8 mouse cellular contexts compared by ENCODE assay signal in genomic region chr2:160732420-160732995, GRCm38 (mm10). TPM values are rescaled to one million over a fixed set of nuclear protein-coding genes. Genes with fewer than 3 reads are reported as not detected.
DNase-seq lines count a peak whose midpoint lies in the region; ATAC-seq lines count a peak whose summit lies in the region.

No protein-coding gene starts in this region.

- H3K27me3 ChIP-seq in lung, embryonic 15.5 days, result no peaks in the 10 kb centered on the region
- H3K27me3 ChIP-seq in embryonic facial prominence, embryonic 12.5 days, result no peaks in the 10 kb centered on the region
- no peaks in the 10 kb centered on the region for H3K27me3 ChIP-seq in limb, embryonic 10.5 days (ENCODE audit: low read depth, poor library complexity, severe bottlenecking)
- no peaks in the 10 kb centered on the region for H3K27me3 ChIP-seq in stomach, embryonic 14.5 days (ENCODE audit: control insufficient read depth, insufficient read depth, low read length)

- H3K4me1 ChIP-seq in lung, embryonic 15.5 days, result peaks cover 68% of the 10 kb centered on the region
- H3K4me1 ChIP-seq in embryonic facial prominence, embryonic 12.5 days, result peaks cover 27% of the 10 kb centered on the region
- peaks cover 48% of the 10 kb centered on the region for H3K4me1 ChIP-seq in limb, embryonic 10.5 days
- peaks cover 34% of the 10 kb centered on the region; the same call in 1 of the 2 replicates for H3K4me1 ChIP-seq in stomach, embryonic 14.5 days (ENCODE audit: control insufficient read depth, insufficient read depth, low read length)

- peak overlapping the region; percentile 97 for H3K4me3 ChIP-seq in lung, embryonic 15.5 days
- H3K4me3 ChIP-seq in embryonic facial prominence, embryonic 12.5 days, result peak overlapping the region; percentile 91
- H3K4me3 ChIP-seq in limb, embryonic 10.5 days, result peak overlapping the region; percentile 91
- peak overlapping the region; percentile 89 for H3K4me3 ChIP-seq in stomach, embryonic 14.5 days (ENCODE audit: low read depth, low read length)

- no peak for ATAC-seq in lung, embryonic 15.5 days (ENCODE audit: borderline replicate concordance, extremely low read depth, low FRiP score, low TSS enrichment)
- no peak for ATAC-seq in embryonic facial prominence, embryonic 12.5 days (ENCODE audit: insufficient number of reproducible peaks, insufficient read depth, low FRiP score, low TSS enrichment)
- no peak for ATAC-seq in stomach, embryonic 14.5 days (ENCODE audit: insufficient number of reproducible peaks, insufficient read depth, low FRiP score, low read depth)

- DNase-seq in lung, postnatal 25 days (ENCODE audit: low spot score), result no peak
- no peak for DNase-seq in limb, embryonic 10.5 days (ENCODE audit: low spot score)
- DNase-seq in left cerebral cortex, adult 9 months (ENCODE audit: low spot score in 2 of 2), result no peak
- DNase-seq in layer of hippocampus, adult 9-10 months (ENCODE audit: low spot score), result no peak
- DNase-seq in left cerebral cortex, adult 8-10 months (ENCODE audit: low spot score in 2 of 2), result no peak

- H3K4me2 ChIP-seq in lung, embryonic 15.5 days, result peak overlapping the region; percentile 97
- peak overlapping the region; percentile 88 for H3K4me2 ChIP-seq in embryonic facial prominence, embryonic 12.5 days (replicated peaks)
- H3K4me2 ChIP-seq in stomach, embryonic 14.5 days (replicated peaks; ENCODE audit: low read depth, low read length), result peak overlapping the region; percentile 89

- H3K9me3 ChIP-seq in lung, embryonic 15.5 days, result no peaks in the 10 kb centered on the region
- no peaks in the 10 kb centered on the region for H3K9me3 ChIP-seq in embryonic facial prominence, embryonic 12.5 days
- no peaks in the 10 kb centered on the region for H3K9me3 ChIP-seq in limb, embryonic 10.5 days (replicated peaks)
- no peaks in the 10 kb centered on the region for H3K9me3 ChIP-seq in stomach, embryonic 14.5 days (ENCODE audit: control insufficient read depth, low read depth, low read length)

- peaks cover 11% of the 10 kb centered on the region; the same call in 1 of the 2 replicates for H3K36me3 ChIP-seq in lung, embryonic 15.5 days
- peaks cover 25% of the 10 kb centered on the region for H3K36me3 ChIP-seq in embryonic facial prominence, embryonic 12.5 days
- peaks cover 46% of the 10 kb centered on the region for H3K36me3 ChIP-seq in limb, embryonic 10.5 days
- H3K36me3 ChIP-seq in stomach, embryonic 14.5 days (ENCODE audit: control insufficient read depth, insufficient read depth, low read length), result peaks cover 11% of the 10 kb centered on the region; the same call in 1 of the 2 replicates

- peak overlapping the region; percentile 99 for H3K9ac ChIP-seq in lung, embryonic 15.5 days
- H3K9ac ChIP-seq in embryonic facial prominence, embryonic 12.5 days, result peak overlapping the region; percentile 99
- peak overlapping the region; percentile 98 for H3K9ac ChIP-seq in stomach, embryonic 14.5 days (replicated peaks; ENCODE audit: low read depth, low read length)

- WGBS in lung, embryonic 15.5 days, result 9% methylated on average over 9 of the region's 9 CpGs
- WGBS in embryonic facial prominence, embryonic 12.5 days, result 33% methylated on average over 9 of the region's 9 CpGs
- 53% methylated on average over 8 of the region's 9 CpGs for WGBS in limb, embryonic 10.5 days
- WGBS in stomach, embryonic 14.5 days, result 31% methylated on average over 9 of the region's 9 CpGs

- H3K27ac ChIP-seq in lung, embryonic 15.5 days, result peak overlapping the region; percentile 97
- H3K27ac ChIP-seq in embryonic facial prominence, embryonic 12.5 days, result no peak overlapping the region
- peak overlapping the region; percentile 100 for H3K27ac ChIP-seq in limb, embryonic 10.5 days
- no peak overlapping the region for H3K27ac ChIP-seq in stomach, embryonic 14.5 days (ENCODE audit: low read length)

RNA-seq across cellular contexts. Expression of gene Plcg1, which starts 1.4 kb away (rescaled TPM):
- 51.4 and 53.3 TPM in 2 replicates for polyA plus RNA-seq in lung, embryonic 15.5 days (2015; fragmentation: Nextera tagmentation; extraction: Ambion mirVana)
- polyA plus RNA-seq in embryonic facial prominence, embryonic 12.5 days (2016; fragmentation: Nextera tagmentation; extraction: Ambion mirVana), result 104 and 108 TPM in 2 replicates
- polyA plus RNA-seq in limb, embryonic 10.5 days (2016; fragmentation: Nextera tagmentation; extraction: Ambion mirVana), result 76.7 and 93.9 TPM in 2 replicates
- polyA plus RNA-seq in stomach, embryonic 14.5 days (2014; fragmentation: Nextera tagmentation; extraction: Ambion mirVana), result 45.9 and 48.9 TPM in 2 replicates
- total RNA-seq in left cerebral cortex, adult 8-10 months (2022), result 100 to 1,000 TPM; 103 to 121 (median 114) TPM

Comparison
In these comparisons a context has a peak if more than half of its experiments do, and no peak if none do; other contexts are left out.
1. H3K27ac ChIP-seq: peak in lung, embryonic 15.5 days (single experiment) and limb, embryonic 10.5 days (single experiment); none in embryonic facial prominence, embryonic 12.5 days (single experiment) and stomach, embryonic 14.5 days (single experiment).
2. Peak in every context shown above with its lines, with median percentiles within 50 percentile points of each other: H3K4me2 ChIP-seq, H3K4me3 ChIP-seq and H3K9ac ChIP-seq.